Mouse (Mus musculus) embryonic facial prominence, embryonic 11.5 days (tissue): ENCODE measurements around the gene Syndig1l. TPM values are rescaled to one million over a fixed set of nuclear protein-coding genes. Genes with fewer than 3 reads are reported as not detected.

Source experiments
- ATAC-seq: fragments of 200-750 bp; cut with Nextera tagmentation; replicated peaks from 2 replicates; pipeline ENCODE4 v1.8.0; 2017; ENCODE audit warnings: low read depth; ENCODE audit not compliant: insufficient number of reproducible peaks, low FRiP score, low TSS enrichment
- DNase-seq: peaks from one replicate; pipeline ENCODE4 v3.0.0-alpha.2; 2015; ENCODE audit warnings: low spot score
- H3K27ac ChIP-seq: fragments of 300-500 bp; sonication (generic); replicated peaks from 2 replicates; pipeline ENCODE4 v1.5.1; 2014; ENCODE audit warnings: mild to moderate bottlenecking, low read depth, low read length, control low read depth
- H3K27me3 ChIP-seq: fragments of 300-500 bp; sonication (generic); 2 replicates; pipeline ENCODE4 v1.6.1; 2014; ENCODE audit warnings: mild to moderate bottlenecking, low read length, moderate library complexity, mixed read lengths; ENCODE audit not compliant: control insufficient read depth, insufficient read depth
- H3K36me3 ChIP-seq: fragments of 300-500 bp; sonication (generic); replicated peaks from 2 replicates; pipeline ENCODE4 v1.6.1; 2014; ENCODE audit warnings: low read depth, mild to moderate bottlenecking, low read length, moderate library complexity, mixed read lengths; ENCODE audit not compliant: control insufficient read depth, insufficient read depth
- H3K4me1 ChIP-seq: fragments of 300-500 bp; sonication (generic); 2 replicates; pipeline ENCODE4 v1.6.1; 2014; ENCODE audit warnings: low read length, mixed read lengths; ENCODE audit not compliant: control insufficient read depth, insufficient read depth
- H3K4me2 ChIP-seq: fragments of 300-500 bp; sonication (generic); 2 replicates; pipeline ENCODE4 v1.6.1; 2014; ENCODE audit warnings: low read depth, mild to moderate bottlenecking, control low read depth, low read length, moderate library complexity
- H3K4me3 ChIP-seq: fragments of 300-500 bp; sonication (generic); 2 replicates; pipeline ENCODE4 v1.5.1; 2014; ENCODE audit warnings: low read depth, low read length, control low read depth
- H3K9ac ChIP-seq: fragments of 300-500 bp; sonication (generic); replicated peaks from 2 replicates; pipeline ENCODE4 v1.6.1; 2014; ENCODE audit warnings: mild to moderate bottlenecking, control low read depth, low read length
- H3K9me3 ChIP-seq: fragments of 300-500 bp; sonication (generic); replicated peaks from 2 replicates; pipeline ENCODE4 v1.6.1; 2016; ENCODE audit warnings: mild to moderate bottlenecking, low read length, inconsistent platforms, mixed read lengths; ENCODE audit not compliant: control insufficient read depth
- WGBS: fragments of 180-500 bp; shearing (Covaris S2); extraction: QIAGEN DNeasy Blood & Tissue Kit; methylation state at CpG from one replicate; pipeline ENCODE4 v1.1.7; 2014; 5-methylcytosine and 5-hydroxymethylcytosine counted together
- polyA plus RNA-seq: library from polyadenylated mRNA; unstranded; fragments of >200 nt; fragmentation: Nextera tagmentation; extraction: Ambion mirVana; gene quantifications from 2 replicates; pipeline ENCODE4 v1.2.1, GENCODE M21; 2014

Syndig1l gene
- not detected in 2 replicates for polyA plus RNA-seq

- H3K9ac ChIP-seq = no peak within 1 kb of the TSS; the same call in 1 of the 2 replicates
- no peak within 1 kb of the TSS for H3K27ac ChIP-seq
- H3K27me3 ChIP-seq = peaks cover 5% of the 10 kb centered on the region
- WGBS = under 1% methylated on average over 56 of the region's 79 CpGs
- DNase-seq (peak; percentile 78), ATAC-seq (peak; percentile 73)
- no peaks in the 10 kb centered on the region for H3K4me1 ChIP-seq
- peak within 1 kb of the TSS; percentile 96 for H3K4me2 ChIP-seq
- no peaks in the 10 kb centered on the region for H3K9me3 ChIP-seq
- H3K4me3 ChIP-seq = peak within 1 kb of the TSS; percentile 52
- H3K36me3 ChIP-seq = no peaks in the 10 kb centered on the region
Measured at GRCm38 (mm10) chr12:84698319-84699081, at the start of gene Syndig1l. TSS of gene Syndig1l (minus strand) at chr12:84698831.

- ATAC-seq = no peak
- 78% methylated on average over 3 of the region's 3 CpGs for WGBS
Measured at GRCm38 (mm10) chr12:84748134-84748533, 49.5 kb upstream of the Syndig1l start.

GRCm38 (mm10) chr12:84745700-84746099, 47.1 kb upstream of the Syndig1l start:
- ATAC-seq (no peak), DNase-seq (no peak)
- Histone ChIP-seq H3K9me3 (no peaks in the 10 kb centered on the region), H3K4me2 (no peak overlapping the region), H3K27me3 (no peaks in the 10 kb centered on the region), H3K27ac (no peak overlapping the region), H3K4me1 (no peaks in the 10 kb centered on the region), H3K36me3 (no peaks in the 10 kb centered on the region), H3K4me3 (no peak overlapping the region), H3K9ac (no peak overlapping the region)
- 54% methylated on average over 4 of the region's 4 CpGs for WGBS

More at GRCm38 (mm10) chr12:84748134-84748533, 49.5 kb upstream of the Syndig1l start:
- Histone ChIP-seq H3K4me1 (no peaks in the 10 kb centered on the region), H3K27ac (no peak overlapping the region), H3K36me3 (no peaks in the 10 kb centered on the region), H3K9ac (no peak overlapping the region), H3K27me3 (no peaks in the 10 kb centered on the region), H3K4me2 (no peak overlapping the region), H3K9me3 (no peaks in the 10 kb centered on the region), H3K4me3 (no peak overlapping the region)
- no peak for DNase-seq

GRCm38 (mm10) chr12:84743496-84743895, 44.9 kb upstream of the Syndig1l start:
- Histone ChIP-seq H3K4me3 (no peak overlapping the region), H3K9me3 (no peaks in the 10 kb centered on the region), H3K9ac (no peak overlapping the region), H3K4me2 (no peak overlapping the region), H3K27me3 (no peaks in the 10 kb centered on the region), H3K27ac (no peak overlapping the region), H3K4me1 (no peaks in the 10 kb centered on the region), H3K36me3 (no peaks in the 10 kb centered on the region)
- DNase-seq = no peak
- 91% methylated on average over 10 of the region's 10 CpGs for WGBS
- ATAC-seq = no peak

DNA sequence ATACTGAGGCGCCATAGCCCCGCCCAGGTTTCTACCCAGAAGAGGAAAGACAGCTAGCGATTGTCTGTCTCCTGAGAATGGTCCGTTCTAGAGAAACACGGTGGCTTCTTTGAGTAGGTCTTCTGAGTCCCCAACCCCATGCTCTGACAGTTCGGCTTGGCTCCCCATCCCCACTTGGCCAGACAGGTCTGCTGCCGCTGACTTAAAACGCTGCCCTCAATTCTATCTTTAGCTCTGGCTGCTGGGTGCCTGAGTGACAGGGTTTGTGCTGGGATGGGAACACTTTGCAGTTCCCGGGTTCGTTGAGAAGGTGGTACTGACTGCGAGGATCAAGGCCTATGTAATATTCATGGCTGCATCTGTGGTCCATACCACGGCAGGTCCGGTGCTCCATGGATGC, 34.7 kb upstream of the Syndig1l start:
- H3K4me1 ChIP-seq = no peaks in the 10 kb centered on the region
- no peak overlapping the region for H3K4me2 ChIP-seq
- H3K36me3 ChIP-seq = no peaks in the 10 kb centered on the region
- no peak overlapping the region for H3K27ac ChIP-seq
- H3K4me3 ChIP-seq = no peak overlapping the region
- H3K9ac ChIP-seq = no peak overlapping the region
- H3K27me3 ChIP-seq = no peaks in the 10 kb centered on the region
- whole genome bisulfite sequencing = 68% methylated on average over 13 of the region's 13 CpGs
- no peaks in the 10 kb centered on the region for H3K9me3 ChIP-seq
- no peak for DNase-seq
- ATAC-seq = no peak

DNA sequence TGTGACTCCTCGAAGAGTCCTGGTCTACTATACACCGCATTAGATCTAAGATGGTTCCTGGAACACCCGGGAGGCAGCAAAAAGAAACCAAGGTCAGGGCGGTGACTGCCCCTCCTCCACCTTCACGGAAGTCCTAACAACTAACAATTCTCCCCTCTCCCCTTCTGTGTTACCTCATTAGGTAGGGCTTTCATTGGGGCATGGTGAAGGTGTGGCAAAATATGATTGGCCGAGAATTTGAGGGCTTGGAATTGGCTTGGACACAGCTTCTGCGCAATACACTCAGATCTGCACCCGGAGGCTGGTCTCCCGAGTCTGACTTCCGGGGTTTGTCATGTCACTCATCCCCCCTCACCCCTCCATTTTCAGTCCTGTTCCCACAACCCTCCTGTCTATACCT, 29.8 kb upstream of the Syndig1l start:
- no peak for ATAC-seq
- no peaks in the 10 kb centered on the region for H3K36me3 ChIP-seq
- WGBS = 91% methylated on average over 10 of the region's 10 CpGs

GRCm38 (mm10) chr12:84727434-84727833, 28.8 kb upstream of the Syndig1l start:
- Histone ChIP-seq H3K27me3 (no peaks in the 10 kb centered on the region), H3K9ac (no peak overlapping the region), H3K9me3 (no peaks in the 10 kb centered on the region), H3K4me1 (no peaks in the 10 kb centered on the region), H3K4me2 (no peak overlapping the region), H3K4me3 (no peak overlapping the region), H3K36me3 (no peaks in the 10 kb centered on the region), H3K27ac (no peak overlapping the region)
- DNase-seq (no peak), ATAC-seq (no peak)
- 65% methylated on average over 5 of the region's 5 CpGs for WGBS

More for the DNA sequence above, 29.8 kb upstream of the Syndig1l start:
- Histone ChIP-seq H3K9ac (no peak overlapping the region), H3K4me1 (no peaks in the 10 kb centered on the region), H3K4me3 (no peak overlapping the region), H3K27ac (no peak overlapping the region), H3K9me3 (no peaks in the 10 kb centered on the region), H3K27me3 (no peaks in the 10 kb centered on the region), H3K4me2 (no peak overlapping the region)
- no peak for DNase-seq

DNA sequence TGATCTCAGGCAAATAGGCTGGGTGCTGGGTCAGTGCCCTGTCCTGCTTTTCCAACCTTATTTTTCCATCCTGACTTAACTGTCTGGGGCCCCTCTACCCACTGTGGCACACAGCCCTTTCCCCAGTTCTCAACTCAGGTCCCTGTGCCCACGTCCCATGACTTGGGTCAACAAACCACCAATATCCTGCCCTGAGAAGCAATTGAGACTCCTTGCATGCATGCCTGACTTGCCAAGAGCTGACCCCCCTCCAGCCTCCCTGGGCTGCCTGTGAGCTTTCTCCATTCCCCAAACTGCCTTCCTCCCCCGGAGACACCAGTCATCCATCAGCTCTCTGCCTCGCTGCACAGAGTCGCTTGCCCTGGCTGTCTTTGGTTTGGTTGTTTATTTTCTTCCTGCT, 28.4 kb upstream of the Syndig1l start:
- Histone ChIP-seq H3K27me3 (no peaks in the 10 kb centered on the region), H3K36me3 (no peaks in the 10 kb centered on the region), H3K27ac (no peak overlapping the region), H3K4me1 (no peaks in the 10 kb centered on the region), H3K9me3 (no peaks in the 10 kb centered on the region), H3K4me2 (no peak overlapping the region), H3K4me3 (no peak overlapping the region), H3K9ac (no peak overlapping the region)
- ATAC-seq (no peak), DNase-seq (no peak)
- WGBS = 61% methylated on average over 4 of the region's 4 CpGs
